Mouse (Mus musculus): ENCODE measurements at regions not wholly inside any gene's neighbourhood (a gene's known extent, or its start where the extent isn't known, plus 50 kb on each side); places are given as distances from the start of the nearest gene placed in this dataset.
"Not testable (repeated sequence)": the region's sequence is repeated elsewhere in the genome, so short reads cannot be mapped to it uniquely, and the experiment has no call there.

- DNase-seq (ENCODE audit: low spot score in 2 of 2), result peak in 1 of 2 experiments; percentile 11
Observed at GRCm38 (mm10) chr17:85881636-85882170, 193.6 kb upstream of the Six2 start.

GRCm38 (mm10) chr17:85881046-85881445 lies 193.0 kb upstream of the Six2 start:
- no peak for DNase-seq (ENCODE audit: low spot score in 2 of 2)

- no peak for DNase-seq (ENCODE audit: low spot score in 2 of 2)
Observed at GRCm38 (mm10) chr17:85877426-85877825, 189.4 kb upstream of the Six2 start.

- DNase-seq (ENCODE audit: low spot score in 2 of 2), result no peak
Observed at GRCm38 (mm10) chr17:85876853-85877252, 188.8 kb upstream of the Six2 start.

- DNase-seq (ENCODE audit: low spot score in 2 of 2), result peak; percentile 9 to 19
Observed at GRCm38 (mm10) chr17:85873853-85874586, 185.9 kb upstream of the Six2 start.

GRCm38 (mm10) chr17:85872903-85873413 lies 184.9 kb upstream of the Six2 start:
- no peak for DNase-seq (ENCODE audit: low spot score in 2 of 2)

- no peak for DNase-seq (ENCODE audit: low spot score in 2 of 2)
Observed at GRCm38 (mm10) chr17:85870406-85870805, 182.3 kb upstream of the Six2 start.

- no peak for DNase-seq (ENCODE audit: low spot score in 2 of 2)
Observed at GRCm38 (mm10) chr17:85869179-85869578, 181.1 kb upstream of the Six2 start.

- DNase-seq (ENCODE audit: low spot score in 2 of 2), result peak; percentile 3 to 7
Observed at GRCm38 (mm10) chr17:85867945-85868616, 180.0 kb upstream of the Six2 start.

- DNase-seq (ENCODE audit: low spot score in 2 of 2), result no peak
Observed at GRCm38 (mm10) chr17:85866581-85866980, 178.5 kb upstream of the Six2 start.

- DNase-seq (ENCODE audit: low spot score in 2 of 2), result no peak
Observed at GRCm38 (mm10) chr17:85865940-85866339, 177.9 kb upstream of the Six2 start.

- no peak for DNase-seq (ENCODE audit: low spot score in 2 of 2)
Observed at GRCm38 (mm10) chr17:85861328-85861727, 173.3 kb upstream of the Six2 start.

GRCm38 (mm10) chr17:85860797-85861196 lies 172.7 kb upstream of the Six2 start:
- DNase-seq (ENCODE audit: low spot score in 2 of 2), result no peak

GRCm38 (mm10) chr17:85859926-85860707 lies 172.0 kb upstream of the Six2 start:
- no peak for DNase-seq (ENCODE audit: low spot score in 2 of 2)

- no peak for DNase-seq (ENCODE audit: low spot score in 2 of 2)
Observed at GRCm38 (mm10) chr17:85858516-85858915, 170.4 kb upstream of the Six2 start.

- no peak for DNase-seq (ENCODE audit: low spot score in 2 of 2)
Observed at GRCm38 (mm10) chr17:85857705-85858472, 169.8 kb upstream of the Six2 start.

- not testable (repeated sequence) for DNase-seq (ENCODE audit: low spot score in 2 of 2)
Observed at GRCm38 (mm10) chr17:85856894-85857293, 168.8 kb upstream of the Six2 start.

- no peak for DNase-seq (ENCODE audit: low spot score in 2 of 2)
Observed at GRCm38 (mm10) chr17:85853156-85853555, 165.1 kb upstream of the Six2 start.

- no peak for DNase-seq (ENCODE audit: low spot score in 2 of 2)
Observed at GRCm38 (mm10) chr17:85848526-85848925, 160.5 kb upstream of the Six2 start.

- no peak for DNase-seq (ENCODE audit: low spot score in 2 of 2)
Observed at GRCm38 (mm10) chr17:85847756-85848155, 159.7 kb upstream of the Six2 start.

- no peak for DNase-seq (ENCODE audit: low spot score in 2 of 2)
Observed at GRCm38 (mm10) chr17:85845059-85845458, 157.0 kb upstream of the Six2 start.

Measured in urinary bladder, adult 18-20 months (tissue).